Mouse (Mus musculus) heart, adult 11 months (tissue): ENCODE measurements around the gene Ssx2ip.

ENCODE experiments used
- DNase-seq: peaks from one replicate; pipeline ENCODE4 v3.0.0; 2022

Gene Ssx2ip

GRCm38 (mm10) chr3:146405213-146406006 is 968 bp downstream of the Ssx2ip start:
- DNase-seq = peak; percentile 79

DNA sequence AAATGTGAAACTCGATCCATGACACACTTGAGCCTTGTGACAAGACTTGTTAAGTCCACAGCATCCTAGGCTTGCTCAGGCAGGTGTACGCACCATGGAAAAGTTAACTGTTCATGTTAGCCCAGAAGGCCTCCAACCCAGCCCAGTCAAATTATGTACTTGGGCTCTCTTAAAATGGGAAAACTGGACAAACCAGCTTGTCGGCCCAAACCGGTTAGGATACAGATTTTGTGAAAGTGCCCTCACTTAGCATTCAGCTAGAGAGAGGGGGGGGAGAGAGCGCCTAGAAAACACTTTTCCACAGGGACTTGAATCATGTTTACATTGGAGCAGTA is 1.5 kb downstream of the Ssx2ip start:
- DNase-seq = no peak

DNA sequence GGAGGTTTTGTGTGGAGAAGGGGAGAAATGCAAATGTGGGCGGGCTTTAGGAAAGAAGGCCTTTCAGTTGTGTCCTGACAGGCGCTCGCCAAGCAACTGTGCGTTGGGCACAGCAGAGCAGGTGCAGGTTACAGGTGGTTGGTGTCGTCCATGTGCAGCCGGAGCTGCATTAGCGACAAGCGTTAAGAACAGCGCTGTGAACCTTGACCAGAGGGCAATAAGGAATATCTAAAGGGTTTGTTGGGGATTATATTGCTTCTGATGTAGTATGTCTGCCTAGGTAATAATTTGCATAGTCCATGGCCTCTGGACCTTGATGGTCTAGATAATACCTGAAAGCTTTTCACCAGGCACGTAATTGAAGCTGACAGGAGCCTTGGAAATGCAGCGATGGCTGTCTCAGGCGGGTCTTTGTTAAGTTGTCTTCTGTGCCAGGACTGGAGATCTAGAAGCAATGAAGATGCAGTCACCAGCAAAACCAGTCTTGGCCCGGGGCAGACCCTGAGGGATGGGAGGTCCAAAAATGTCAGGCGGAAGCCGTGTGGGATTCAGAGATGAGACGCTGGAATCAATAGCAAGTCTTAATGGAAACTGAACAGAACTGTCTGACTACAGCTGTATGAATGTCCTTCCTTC is 2.8 kb downstream of the Ssx2ip start:
- DNase-seq = no peak

DNA sequence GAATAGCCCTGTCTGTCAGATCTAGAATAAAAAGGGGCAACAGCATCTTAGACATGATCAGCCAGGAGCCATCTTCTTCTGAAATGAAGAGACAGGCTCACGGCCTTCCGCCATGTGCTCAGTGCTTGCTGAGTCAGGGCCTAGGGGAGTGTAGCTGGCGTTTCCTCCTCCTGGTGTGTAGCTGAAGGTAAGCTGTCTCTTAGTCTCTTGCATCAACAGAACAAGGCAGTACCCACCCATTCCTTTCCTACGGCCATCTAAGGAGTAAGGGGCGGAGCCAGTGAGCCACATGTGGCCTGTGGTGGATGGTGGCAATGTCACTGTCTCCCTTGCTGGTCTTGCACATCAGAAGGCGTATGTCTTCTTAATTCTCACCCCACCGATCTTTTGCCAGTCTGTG is 5.7 kb downstream of the Ssx2ip start:
- DNase-seq = no peak

- DNase-seq = no peak
Observed at GRCm38 (mm10) chr3:146412008-146412407, 7.6 kb downstream of the Ssx2ip start.

- DNase-seq = no peak
Observed at GRCm38 (mm10) chr3:146412480-146412879, 8.0 kb downstream of the Ssx2ip start.

DNA sequence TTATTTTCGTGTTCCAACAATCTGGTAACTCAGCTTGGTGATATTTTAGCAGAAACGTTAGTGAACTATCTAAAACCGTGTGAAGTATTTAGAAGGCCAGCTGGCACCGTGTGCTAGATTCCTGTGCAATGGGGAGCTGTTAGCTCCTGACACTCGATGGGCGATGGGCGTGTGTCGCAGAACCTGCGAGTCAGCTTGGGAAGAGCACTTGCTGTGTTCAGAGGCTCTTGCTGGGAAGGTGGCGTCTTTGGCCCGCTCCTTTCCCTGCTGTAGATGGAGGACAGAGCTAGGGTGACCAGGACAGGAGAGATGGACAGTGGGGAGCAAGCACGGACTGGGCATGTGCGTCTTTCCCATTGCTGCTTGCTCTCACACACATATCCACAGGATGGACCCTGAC is 8.6 kb downstream of the Ssx2ip start:
- no peak for DNase-seq

DNA sequence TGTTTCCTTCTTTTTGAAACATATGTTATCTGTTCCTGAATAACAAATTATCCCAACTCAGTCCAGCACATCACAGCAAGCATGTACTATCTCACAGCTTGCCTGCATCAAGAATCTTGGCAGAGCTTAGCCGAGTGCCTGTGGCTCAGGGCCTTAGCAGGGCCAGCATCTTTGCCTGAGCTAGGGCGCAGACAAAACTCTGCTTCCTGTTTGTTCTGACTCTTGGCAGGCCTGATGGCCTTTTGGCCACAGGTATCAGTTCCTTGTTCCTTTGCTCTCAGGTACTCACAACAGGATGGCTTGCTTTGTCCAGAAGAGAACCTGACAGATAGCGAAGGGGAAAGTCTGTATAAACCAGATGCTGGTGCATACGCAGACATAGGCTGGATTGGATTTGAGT is 9.6 kb downstream of the Ssx2ip start:
- peak; percentile 93 for DNase-seq

DNA sequence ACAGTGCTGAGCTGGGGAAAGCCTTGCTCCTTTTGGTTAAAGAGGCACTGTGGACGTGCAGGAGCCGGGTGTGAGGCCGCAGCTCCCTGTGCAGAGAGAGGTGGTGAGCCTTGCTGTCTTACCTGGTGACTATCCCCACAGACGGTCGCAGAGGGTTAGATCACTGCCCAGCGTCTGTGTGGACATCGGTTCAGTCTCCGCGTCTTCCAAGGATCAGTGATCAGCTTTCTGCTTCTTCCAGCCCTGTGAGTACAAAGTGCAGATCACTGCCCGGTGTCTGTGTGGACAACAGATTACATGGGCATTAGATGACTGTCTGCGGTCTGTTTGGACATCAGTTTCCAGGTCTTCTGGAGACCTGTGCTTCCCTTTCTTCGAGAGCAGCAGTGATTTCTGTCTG is 10.1 kb downstream of the Ssx2ip start:
- no peak for DNase-seq

DNA sequence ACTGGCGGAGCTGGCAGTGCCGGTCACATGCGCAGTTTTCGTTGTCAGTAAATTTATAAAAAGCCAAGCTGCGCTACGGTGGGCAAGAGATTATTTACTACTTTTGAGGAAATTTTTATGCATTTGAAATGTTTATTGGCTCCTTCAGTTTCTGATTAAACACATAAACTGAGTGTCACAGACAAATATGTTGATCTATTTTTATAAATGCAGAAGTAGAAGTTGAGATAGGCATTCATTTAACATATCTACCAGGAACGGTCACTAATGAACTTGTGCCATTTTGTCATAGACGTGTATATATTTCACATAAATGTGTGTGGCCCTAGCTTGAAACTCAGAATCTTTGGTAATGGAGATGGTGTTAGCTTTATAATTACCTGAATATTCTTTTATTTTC is 13.4 kb downstream of the Ssx2ip start:
- DNase-seq = no peak

- DNase-seq = no peak
Observed at GRCm38 (mm10) chr3:146418901-146419300, 14.5 kb downstream of the Ssx2ip start.

DNA sequence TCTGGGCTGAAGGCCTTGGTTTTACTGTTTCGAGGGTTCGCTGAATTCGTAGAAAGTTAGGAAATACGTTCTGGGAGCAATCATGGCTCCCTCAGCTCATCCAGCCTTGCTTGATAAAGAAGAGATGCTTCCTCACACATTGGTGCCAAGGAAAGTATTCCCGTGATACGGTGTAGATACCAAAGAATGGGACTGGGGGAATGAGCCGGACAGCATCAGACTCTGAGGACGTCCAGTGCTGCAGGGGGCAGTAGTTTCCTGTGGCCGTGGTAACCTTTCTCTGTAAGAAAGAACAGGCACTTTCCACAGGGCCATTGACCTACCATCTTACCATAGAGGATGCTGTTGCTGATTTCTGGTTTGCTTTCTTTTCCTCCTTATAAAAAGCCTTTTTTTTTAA is 15.1 kb downstream of the Ssx2ip start:
- no peak for DNase-seq

GRCm38 (mm10) chr3:146419992-146420537 is 15.6 kb downstream of the Ssx2ip start:
- no peak for DNase-seq

DNA sequence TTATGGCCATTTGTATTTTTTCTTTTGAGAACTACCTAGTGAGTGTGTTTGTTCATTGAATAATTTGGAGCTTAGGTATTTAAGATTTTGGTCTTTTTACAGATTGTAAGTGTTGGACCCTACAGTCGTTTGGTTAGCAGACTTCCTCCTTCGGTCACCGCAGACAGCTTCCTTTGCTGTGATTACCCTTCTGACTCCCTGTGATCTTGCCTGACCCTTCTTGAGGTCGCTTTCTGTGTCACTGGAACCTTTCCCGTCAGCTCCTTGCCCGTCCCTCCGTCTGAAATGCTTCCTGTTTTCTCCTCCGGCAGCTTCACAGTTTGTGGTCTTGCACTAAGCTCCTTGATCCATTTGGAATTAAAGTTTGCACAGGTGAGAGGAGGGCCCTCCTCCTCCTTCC is 17.3 kb downstream of the Ssx2ip start:
- no peak for DNase-seq

- DNase-seq = no peak
Observed at GRCm38 (mm10) chr3:146423710-146424109, 19.3 kb downstream of the Ssx2ip start.

DNA sequence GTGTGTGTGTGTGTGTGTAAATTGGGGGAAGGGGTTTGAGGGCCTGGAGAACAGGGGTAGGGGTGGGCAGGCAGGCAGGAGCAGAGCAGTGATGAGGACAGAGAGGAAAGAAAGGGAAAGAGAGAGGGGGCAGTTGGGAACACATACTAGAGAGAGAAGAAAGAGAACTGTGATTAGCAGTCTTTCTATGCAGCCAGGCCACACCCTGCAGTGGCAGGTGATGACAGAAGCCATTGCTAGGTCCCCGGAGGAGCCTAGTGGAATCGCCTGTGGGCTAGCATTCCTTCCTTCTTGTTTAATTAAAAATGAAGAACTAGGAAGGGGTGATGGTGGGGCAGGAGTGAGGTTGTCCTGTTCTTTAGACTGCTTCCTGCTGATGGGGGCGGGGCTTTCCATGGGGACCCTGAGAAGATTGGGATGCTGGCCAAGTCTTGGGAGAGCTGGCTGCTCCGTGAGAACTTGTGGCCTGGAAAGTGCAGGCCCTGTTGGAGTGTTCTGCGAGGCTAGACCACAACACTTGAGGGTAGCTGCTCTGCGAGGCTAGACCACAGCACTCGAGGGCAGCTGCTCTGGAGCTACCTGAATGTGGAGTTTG is 20.0 kb downstream of the Ssx2ip start:
- no peak for DNase-seq

GRCm38 (mm10) chr3:146425902-146426301 is 21.5 kb downstream of the Ssx2ip start:
- DNase-seq = no peak

DNA sequence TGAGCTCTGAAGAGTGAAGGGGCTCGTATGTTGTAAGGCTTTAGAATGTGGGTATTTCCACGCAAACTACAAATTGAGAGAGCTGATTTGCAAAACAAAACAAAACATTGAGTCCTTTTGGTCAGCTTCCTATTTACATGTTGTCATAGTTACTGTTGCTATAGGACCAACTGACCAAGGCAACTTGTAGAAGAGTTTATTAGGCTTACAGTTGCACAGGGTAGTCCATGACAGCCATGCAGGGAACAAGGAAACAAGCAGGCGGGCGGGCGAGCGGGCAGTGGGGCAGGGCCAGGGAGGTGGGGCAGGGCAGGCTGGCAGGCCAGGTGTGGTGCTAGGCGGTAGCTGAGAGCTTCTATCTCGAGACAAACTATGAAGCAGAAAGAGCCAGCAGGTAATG is 22.0 kb downstream of the Ssx2ip start:
- DNase-seq = no peak

DNA sequence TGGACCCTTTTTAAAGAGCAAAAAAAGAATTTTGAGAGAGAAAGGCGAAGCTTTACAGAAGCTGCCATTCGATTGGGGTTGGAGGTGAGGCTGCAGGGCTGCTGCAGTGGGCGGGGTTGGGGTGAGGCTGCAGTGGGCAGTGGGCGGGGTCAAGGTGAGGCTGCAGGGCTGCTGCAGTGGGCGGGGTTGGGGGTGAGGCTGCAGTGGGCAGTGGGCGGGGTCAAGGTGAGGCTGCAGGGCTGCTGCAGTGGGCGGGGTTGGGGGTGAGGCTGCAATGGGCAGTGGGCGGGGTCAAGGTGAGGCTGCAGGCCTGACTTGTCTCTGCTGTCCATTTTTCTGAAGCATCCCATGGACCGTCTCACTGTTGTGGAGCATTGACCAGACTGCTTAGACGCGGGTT is 28.6 kb downstream of the Ssx2ip start:
- DNase-seq = peak; percentile 70

DNA sequence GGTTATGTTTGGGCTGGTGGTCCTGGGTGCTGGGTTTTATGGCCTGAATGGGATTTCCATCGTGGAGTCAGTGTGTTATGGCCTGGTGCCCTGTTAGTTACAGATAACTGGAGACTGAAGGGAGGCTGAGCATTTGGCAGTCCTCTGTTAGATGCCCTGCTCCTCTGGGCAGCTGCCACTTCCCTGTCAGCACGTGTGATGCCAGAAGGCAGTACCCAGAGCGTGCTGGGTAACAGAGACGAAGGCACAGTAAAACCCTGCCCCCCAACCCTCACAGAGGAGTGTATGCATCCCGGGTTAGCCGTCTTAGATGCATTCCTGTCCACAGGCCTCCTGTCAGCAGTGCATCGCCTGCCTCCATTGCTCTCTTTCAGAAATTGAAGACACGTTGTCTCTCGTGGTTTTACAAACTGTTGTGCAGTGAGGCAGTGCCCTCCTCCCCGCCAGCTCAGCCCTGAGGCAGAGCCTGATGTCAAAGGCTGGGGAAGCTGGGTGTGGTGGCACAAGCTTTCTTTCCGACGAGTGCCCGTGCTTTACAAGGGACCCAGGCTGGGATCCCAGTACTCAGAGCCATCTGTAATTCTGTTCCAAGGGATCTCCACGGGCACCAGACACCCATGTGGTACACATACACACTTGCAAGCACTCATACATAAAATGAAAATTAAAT is 29.4 kb downstream of the Ssx2ip start:
- peak; percentile 85 for DNase-seq

- DNase-seq = peak; percentile 55
Observed at GRCm38 (mm10) chr3:146434686-146435085, 30.2 kb downstream of the Ssx2ip start.

DNA sequence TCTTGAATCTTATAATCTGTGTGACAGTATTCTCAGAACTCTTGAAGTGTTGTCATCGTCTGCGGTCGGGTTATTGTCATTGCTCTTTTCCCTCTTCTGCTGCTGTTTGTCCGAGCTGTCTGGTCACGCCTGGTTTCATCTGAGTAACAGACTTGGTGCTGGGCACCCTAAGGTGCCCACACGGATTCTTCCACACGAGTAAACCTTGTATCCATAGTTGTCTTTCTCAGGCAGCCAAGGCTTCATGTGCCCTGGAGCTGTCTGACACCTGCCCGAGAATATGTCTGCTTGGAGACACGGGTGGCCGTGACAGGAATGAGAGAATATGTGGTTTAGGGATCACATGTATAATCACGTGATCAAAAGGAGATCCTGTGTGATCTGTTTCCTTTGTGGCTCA is 31.1 kb downstream of the Ssx2ip start:
- DNase-seq = peak; percentile 42

DNA sequence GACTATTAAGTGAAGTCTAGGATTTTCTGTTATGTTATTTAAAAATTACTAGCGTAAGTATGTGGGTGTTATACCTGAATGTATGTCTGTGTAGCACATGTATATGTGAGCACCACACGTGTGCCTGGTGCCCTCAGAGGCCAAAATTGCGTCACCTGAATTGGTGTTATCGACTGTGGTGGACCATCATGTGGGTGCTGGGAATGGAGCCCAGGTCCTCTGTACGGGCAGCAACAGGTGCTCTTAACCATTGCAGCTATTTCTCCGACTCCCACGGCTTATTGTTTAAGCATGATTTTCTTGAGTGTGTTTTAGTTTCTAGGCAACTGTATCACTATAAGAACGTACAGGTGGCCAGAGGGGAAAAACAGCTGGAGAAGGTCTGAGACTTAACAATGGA is 31.7 kb downstream of the Ssx2ip start:
- DNase-seq = peak; percentile 58

GRCm38 (mm10) chr3:146440011-146440410 is 35.6 kb downstream of the Ssx2ip start:
- peak; percentile 61 for DNase-seq
